Mouse (Mus musculus) limb, embryonic 14.5 days (tissue): ENCODE results near the gene Kcnq5. TPM values are rescaled to one million over a fixed set of nuclear protein-coding genes. Genes with fewer than 3 reads are reported as not detected.
A peak's percentile ranks its signal among the peaks of the same experiment; 100 is the strongest.

ENCODE experiments used
- ATAC-seq: fragments of 200-750 bp; cut with Nextera tagmentation; 2 replicates; pipeline ENCODE4 v1.8.0; 2017; ENCODE audit warnings: low read depth, moderate number of reproducible peaks, moderate TSS enrichment; ENCODE audit not compliant: low FRiP score
- DNase-seq: peaks from one replicate; pipeline ENCODE4 v3.0.0-alpha.2; 2015; ENCODE audit warnings: low spot score
- H3K27ac ChIP-seq: fragments of 300-500 bp; sonication (generic); replicated peaks from 2 replicates; pipeline ENCODE4 v1.5.1; 2014; ENCODE audit warnings: low read depth, mild to moderate bottlenecking, low read length, moderate library complexity, mixed read lengths
- H3K27me3 ChIP-seq: fragments of 300-500 bp; sonication (generic); 2 replicates; pipeline ENCODE4 v1.6.1; 2014; ENCODE audit warnings: low read length, mixed read lengths; ENCODE audit not compliant: control insufficient read depth, insufficient read depth
- H3K36me3 ChIP-seq: fragments of 300-500 bp; sonication (generic); 2 replicates; pipeline ENCODE4 v1.6.1; 2014; ENCODE audit warnings: mild to moderate bottlenecking, low read length, moderate library complexity, mixed read lengths; ENCODE audit not compliant: control insufficient read depth, insufficient read depth
- H3K4me1 ChIP-seq: fragments of 300-500 bp; sonication (generic); 2 replicates; pipeline ENCODE4 v1.6.1; 2014; ENCODE audit warnings: antibody characterized with exemption, low read length, mixed read lengths; ENCODE audit not compliant: control insufficient read depth, insufficient read depth
- H3K4me2 ChIP-seq: fragments of 300-500 bp; sonication (generic); replicated peaks from 2 replicates; pipeline ENCODE4 v1.6.1; 2014; ENCODE audit warnings: low read depth, mild to moderate bottlenecking, low read length, moderate library complexity; ENCODE audit not compliant: severe bottlenecking
- H3K4me3 ChIP-seq: fragments of 300-500 bp; sonication (generic); replicated peaks from 2 replicates; pipeline ENCODE4 v1.5.1; 2014; ENCODE audit warnings: low read length
- H3K9ac ChIP-seq: fragments of 300-500 bp; sonication (generic); 2 replicates; pipeline ENCODE4 v1.6.1; 2014; ENCODE audit warnings: mild to moderate bottlenecking, low read depth, low read length, moderate library complexity; ENCODE audit not compliant: severe bottlenecking
- H3K9me3 ChIP-seq: fragments of 300-500 bp; sonication (generic); 2 replicates; pipeline ENCODE4 v1.6.1; 2016; ENCODE audit warnings: low read length; ENCODE audit not compliant: control insufficient read depth
- POLR2A ChIP-seq: fragments of 200-500 bp; IDR thresholded peaks from 2 replicates; pipeline ENCODE4 v1.8.0; 2012; ENCODE audit warnings: inconsistent platforms, mild to moderate bottlenecking, moderate library complexity, borderline replicate concordance; ENCODE audit not compliant: insufficient read depth, insufficient read length; ENCODE audit errors: extremely low read depth
- WGBS: fragments of 180-500 bp; shearing (Covaris S2); extraction: QIAGEN DNeasy Blood & Tissue Kit; methylation state at CpG from one replicate; pipeline ENCODE4 v1.1.7; 2014; 5-methylcytosine and 5-hydroxymethylcytosine counted together
- polyA plus RNA-seq, 2 experiments: library from polyadenylated mRNA; depleted of rRNA in 1 of 2; stranded (reverse) in 1 of 2; unstranded in 1 of 2; fragments of >200 nt; fragmentation: Nextera tagmentation in 1 of 2; extraction: Ambion mirVana in 1 of 2; gene quantifications; 2 replicates each; pipeline versions ENCODE4 v1.2.1 to v1.2.3; 2012 to 2014

Kcnq5 gene
- polyA plus RNA-seq, 2 experiments, result 2.3 to 2.5 TPM

- peak; percentile 53; the same call in 1 of the 2 replicates for ATAC-seq
- no peak for DNase-seq
- peak overlapping the region; percentile 26; the same call in 1 of the 2 replicates for H3K4me2 ChIP-seq
Measured at GRCm38 (mm10) chr1:21499815-21500534, 461.8 kb downstream of the Kcnq5 start.

GRCm38 (mm10) chr1:21496307-21496706, 465.4 kb downstream of the Kcnq5 start:
- no peak overlapping the region for H3K4me2 ChIP-seq
- WGBS, result 78% methylated on average over 3 of the region's 3 CpGs
- ATAC-seq (no peak), DNase-seq (no peak)
- no peak overlapping the region for H3K27ac ChIP-seq
- H3K4me3 ChIP-seq, result no peak overlapping the region
- H3K36me3 ChIP-seq, result no peaks in the 10 kb centered on the region
- no peaks in the 10 kb centered on the region for H3K9me3 ChIP-seq
- no peak overlapping the region for H3K9ac ChIP-seq
- no peak for TF ChIP-seq POLR2A
- H3K27me3 ChIP-seq, result no peaks in the 10 kb centered on the region
- peaks cover 4% of the 10 kb centered on the region; the same call in 1 of the 2 replicates for H3K4me1 ChIP-seq

More at GRCm38 (mm10) chr1:21499815-21500534, 461.8 kb downstream of the Kcnq5 start:
- H3K27ac ChIP-seq, result no peak overlapping the region
- H3K4me1 ChIP-seq, result peaks cover 4% of the 10 kb centered on the region; the same call in 1 of the 2 replicates
- H3K36me3 ChIP-seq, result no peaks in the 10 kb centered on the region
- 33% methylated on average over 10 of the region's 10 CpGs for WGBS
- TF ChIP-seq POLR2A, result no peak
- H3K4me3 ChIP-seq, result no peak overlapping the region
- no peak overlapping the region for H3K9ac ChIP-seq
- no peaks in the 10 kb centered on the region for H3K27me3 ChIP-seq
- H3K9me3 ChIP-seq, result no peaks in the 10 kb centered on the region

DNA sequence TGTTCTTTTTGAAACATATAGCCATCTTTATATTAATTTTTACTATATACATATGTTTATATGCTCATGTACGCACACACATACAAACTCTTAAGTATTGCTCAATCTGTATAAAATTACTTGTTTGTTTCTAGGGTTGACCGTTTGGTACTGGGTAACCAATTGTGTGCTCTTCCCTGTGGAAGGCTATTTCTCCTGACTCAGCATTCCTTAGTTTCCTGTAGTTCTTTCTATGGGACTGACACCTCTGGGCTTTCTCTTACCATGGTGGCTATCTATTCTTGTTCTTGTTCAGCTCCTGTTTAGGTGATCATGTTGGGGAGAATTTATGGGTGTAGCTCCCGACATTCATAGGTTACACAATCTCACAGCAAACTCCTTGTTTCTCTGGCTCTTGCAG, 473.1 kb downstream of the Kcnq5 start:
- Histone ChIP-seq H3K4me1 (no peaks in the 10 kb centered on the region), H3K4me2 (no peak overlapping the region), H3K27me3 (no peaks in the 10 kb centered on the region), H3K9ac (no peak overlapping the region), H3K36me3 (no peaks in the 10 kb centered on the region), H3K27ac (no peak overlapping the region), H3K4me3 (no peak overlapping the region), H3K9me3 (no peaks in the 10 kb centered on the region)
- DNase-seq (no peak), ATAC-seq (no peak)
- TF ChIP-seq POLR2A, result no peak
- WGBS, result 81% methylated on average over 3 of the region's 3 CpGs

GRCm38 (mm10) chr1:21486266-21486665, 475.5 kb downstream of the Kcnq5 start:
- no peak overlapping the region for H3K4me3 ChIP-seq
- no peak for TF ChIP-seq POLR2A
- no peak for DNase-seq
- whole genome bisulfite sequencing, result 32% methylated on average over 5 of the region's 5 CpGs
- no peaks in the 10 kb centered on the region for H3K27me3 ChIP-seq
- no peak overlapping the region for H3K27ac ChIP-seq
- no peak overlapping the region for H3K4me2 ChIP-seq
- no peak overlapping the region for H3K9ac ChIP-seq
- H3K4me1 ChIP-seq, result no peaks in the 10 kb centered on the region
- H3K9me3 ChIP-seq, result no peaks in the 10 kb centered on the region
- ATAC-seq, result 0 out of 2 replicates have a peak, but pooled peaks have one; percentile 41
- H3K36me3 ChIP-seq, result no peaks in the 10 kb centered on the region

DNA sequence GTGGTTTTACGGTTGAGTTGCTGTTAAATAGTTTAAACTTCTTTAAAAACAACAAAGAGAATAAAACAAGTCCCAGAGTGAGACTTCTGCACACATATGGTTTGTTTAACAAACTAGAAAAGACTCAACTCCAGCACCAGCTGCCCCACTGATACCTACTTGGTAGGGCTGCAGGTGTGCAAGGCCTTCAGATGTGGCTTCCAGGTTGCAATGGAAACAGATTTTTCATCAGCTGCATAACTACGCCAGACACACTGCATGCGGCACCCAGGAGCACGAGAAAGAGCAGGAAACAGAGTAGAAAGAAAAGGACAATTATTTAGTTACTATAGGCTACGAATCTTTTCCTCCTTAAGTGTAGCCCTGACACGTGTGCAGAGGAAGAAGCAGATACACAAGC, 492.4 kb downstream of the Kcnq5 start:
- Histone ChIP-seq H3K4me3 (no peak overlapping the region), H3K27me3 (no peaks in the 10 kb centered on the region), H3K4me1 (no peaks in the 10 kb centered on the region), H3K9me3 (no peaks in the 10 kb centered on the region), H3K36me3 (no peaks in the 10 kb centered on the region), H3K4me2 (no peak overlapping the region), H3K9ac (no peak overlapping the region), H3K27ac (no peak overlapping the region)
- ATAC-seq (no peak), DNase-seq (no peak)
- TF ChIP-seq POLR2A, result no peak
- 55% methylated on average over 6 of the region's 6 CpGs for WGBS
